Mouse (Mus musculus): ENCODE results near the gene Nos1ap.

DNA sequence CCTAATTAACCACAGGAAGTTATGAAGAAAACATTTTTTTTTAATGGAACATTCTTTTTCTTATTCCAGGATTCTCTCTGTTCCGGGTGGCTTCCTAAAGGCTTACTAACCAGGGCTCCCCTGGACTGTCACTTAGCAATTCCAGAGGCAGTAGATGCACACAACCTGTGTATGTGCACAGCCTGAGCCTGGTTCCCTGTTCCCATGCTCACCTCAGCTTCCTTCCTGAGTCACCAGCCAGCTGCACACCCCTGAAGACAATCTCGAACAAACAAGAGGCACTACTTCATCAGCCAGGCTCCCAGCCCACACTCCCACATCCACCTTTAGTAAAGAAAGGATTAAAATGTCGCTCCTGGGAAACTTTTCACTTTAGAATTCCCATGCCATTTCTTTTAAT lies 144.2 kb downstream of the Nos1ap start:
- TF ChIP-seq POLR2A (IDR thresholded peaks at IDR 0.05; ENCODE audit: low read depth, low read length) (no peak), CTCF (IDR thresholded peaks at IDR 0.05; ENCODE audit: extremely low read depth, insufficient read length, insufficient replicate concordance, low read depth, low read length) (no peak)
